Mouse (Mus musculus) hindbrain, embryonic 10.5 days (tissue): ENCODE data around the gene Rbms3. TPM values are rescaled to one million over a fixed set of nuclear protein-coding genes. Genes with fewer than 3 reads are reported as not detected.

Experiments used
- DNase-seq: peaks from one replicate; pipeline ENCODE4 v3.0.0-alpha.2; 2017; ENCODE audit warnings: low spot score
- H3K27ac ChIP-seq: fragments of 300-500 bp; sonication (generic); 2 replicates; pipeline ENCODE4 v1.5.1; 2016; ENCODE audit warnings: mild to moderate bottlenecking, moderate library complexity
- H3K27me3 ChIP-seq: fragments of 300-500 bp; sonication (generic); 2 replicates; pipeline ENCODE4 v1.6.1; 2016; ENCODE audit warnings: mild to moderate bottlenecking; ENCODE audit not compliant: poor library complexity, insufficient read depth, severe bottlenecking
- H3K36me3 ChIP-seq: fragments of 300-500 bp; sonication (generic); 2 replicates; pipeline ENCODE4 v1.6.1; 2016; ENCODE audit warnings: mild to moderate bottlenecking, moderate library complexity
- H3K4me1 ChIP-seq: fragments of 300-500 bp; sonication (generic); replicated peaks from 2 replicates; pipeline ENCODE4 v1.6.1; 2016; ENCODE audit warnings: mild to moderate bottlenecking
- H3K4me3 ChIP-seq: fragments of 300-500 bp; sonication (generic); 2 replicates; pipeline ENCODE4 v1.5.1; 2016; ENCODE audit warnings: mild to moderate bottlenecking, moderate library complexity
- H3K9me3 ChIP-seq: fragments of 300-500 bp; sonication (generic); 2 replicates; pipeline ENCODE4 v1.6.1; 2016; ENCODE audit warnings: mild to moderate bottlenecking, moderate library complexity
- WGBS: fragments of 180-500 bp; shearing (Covaris S2); methylation state at CpG from one replicate; pipeline ENCODE4 v1.1.7; 2016; 5-methylcytosine and 5-hydroxymethylcytosine counted together
- polyA plus RNA-seq: library from polyadenylated mRNA; unstranded; fragments of >200 nt; fragmentation: Nextera tagmentation; extraction: Ambion mirVana; gene quantifications from 2 replicates; pipeline ENCODE4 v1.2.1, GENCODE M21; 2016

Rbms3 gene
- polyA plus RNA-seq, 1 experiment from 2014 or later = 22.1 TPM

GRCm38 (mm10) chr9:116701511-116702179 is 928.1 kb downstream of the Rbms3 start:
- WGBS = 89% methylated on average over 11 of the region's 11 CpGs
- no peaks in the 10 kb centered on the region for H3K4me1 ChIP-seq
- H3K4me3 ChIP-seq = no peak overlapping the region
- no peaks in the 10 kb centered on the region for H3K36me3 ChIP-seq
- no peaks in the 10 kb centered on the region for H3K27me3 ChIP-seq
- H3K9me3 ChIP-seq = no peaks in the 10 kb centered on the region
- H3K27ac ChIP-seq = no peak overlapping the region
- no peak for DNase-seq

GRCm38 (mm10) chr9:116688615-116689014 is 941.1 kb downstream of the Rbms3 start:
- H3K4me1 ChIP-seq = no peaks in the 10 kb centered on the region
- H3K27me3 ChIP-seq = no peaks in the 10 kb centered on the region
- no peaks in the 10 kb centered on the region for H3K36me3 ChIP-seq
- 84% methylated on average over 4 of the region's 4 CpGs for WGBS
- no peaks in the 10 kb centered on the region for H3K9me3 ChIP-seq
- H3K27ac ChIP-seq = no peak overlapping the region
- H3K4me3 ChIP-seq = no peak overlapping the region
- DNase-seq = no peak

GRCm38 (mm10) chr9:116677142-116677541 is 952.6 kb downstream of the Rbms3 start:
- H3K9me3 ChIP-seq = no peaks in the 10 kb centered on the region

GRCm38 (mm10) chr9:116676445-116676844 is 953.3 kb downstream of the Rbms3 start:
- Histone ChIP-seq H3K36me3 (no peaks in the 10 kb centered on the region), H3K9me3 (no peaks in the 10 kb centered on the region), H3K4me1 (no peaks in the 10 kb centered on the region), H3K27ac (no peak overlapping the region), H3K27me3 (no peaks in the 10 kb centered on the region), H3K4me3 (no peak overlapping the region)
- DNase-seq = peak; percentile 12
- 70% methylated on average over 2 of the region's 2 CpGs for WGBS

More at GRCm38 (mm10) chr9:116677142-116677541, 952.6 kb downstream of the Rbms3 start:
- no peak for DNase-seq
- no peaks in the 10 kb centered on the region for H3K36me3 ChIP-seq
- H3K4me1 ChIP-seq = no peaks in the 10 kb centered on the region
- H3K27me3 ChIP-seq = no peaks in the 10 kb centered on the region
- H3K27ac ChIP-seq = no peak overlapping the region
- WGBS = 81% methylated on average over 4 of the region's 4 CpGs
- no peak overlapping the region for H3K4me3 ChIP-seq

- Histone ChIP-seq H3K27ac (no peak overlapping the region), H3K27me3 (no peaks in the 10 kb centered on the region), H3K4me1 (no peaks in the 10 kb centered on the region), H3K9me3 (no peaks in the 10 kb centered on the region), H3K36me3 (no peaks in the 10 kb centered on the region), H3K4me3 (no peak overlapping the region)
- no peak for DNase-seq
- 80% methylated on average over 4 of the region's 4 CpGs for WGBS
Measured at GRCm38 (mm10) chr9:116674191-116674590, 955.5 kb downstream of the Rbms3 start.

GRCm38 (mm10) chr9:116661026-116661425 is 968.7 kb downstream of the Rbms3 start:
- Histone ChIP-seq H3K27ac (no peak overlapping the region), H3K36me3 (no peaks in the 10 kb centered on the region), H3K4me1 (no peaks in the 10 kb centered on the region), H3K9me3 (no peaks in the 10 kb centered on the region), H3K4me3 (no peak overlapping the region), H3K27me3 (no peaks in the 10 kb centered on the region)
- DNase-seq = no peak
- 92% methylated on average over 4 of the region's 4 CpGs for WGBS

- 90% methylated on average over 1 of the region's 1 CpGs for WGBS
- Histone ChIP-seq H3K27me3 (no peaks in the 10 kb centered on the region), H3K27ac (no peak overlapping the region), H3K4me3 (no peak overlapping the region), H3K9me3 (no peaks in the 10 kb centered on the region), H3K36me3 (no peaks in the 10 kb centered on the region), H3K4me1 (no peaks in the 10 kb centered on the region)
- DNase-seq = no peak
Measured at GRCm38 (mm10) chr9:116659936-116660335, 969.8 kb downstream of the Rbms3 start.

GRCm38 (mm10) chr9:116657141-116657540 is 972.6 kb downstream of the Rbms3 start:
- DNase-seq = no peak
- Histone ChIP-seq H3K4me3 (no peak overlapping the region), H3K36me3 (no peaks in the 10 kb centered on the region), H3K27me3 (no peaks in the 10 kb centered on the region), H3K4me1 (no peaks in the 10 kb centered on the region), H3K9me3 (no peaks in the 10 kb centered on the region), H3K27ac (no peak overlapping the region)
- WGBS = 91% methylated on average over 2 of the region's 2 CpGs

GRCm38 (mm10) chr9:116651414-116651813 is 978.3 kb downstream of the Rbms3 start:
- Histone ChIP-seq H3K9me3 (no peaks in the 10 kb centered on the region), H3K27me3 (no peaks in the 10 kb centered on the region), H3K4me1 (peaks cover 8% of the 10 kb centered on the region), H3K27ac (no peak overlapping the region), H3K36me3 (no peaks in the 10 kb centered on the region), H3K4me3 (no peak overlapping the region)
- WGBS = 97% methylated on average over 1 of the region's 1 CpGs
- no peak for DNase-seq

GRCm38 (mm10) chr9:116649955-116650354 is 979.8 kb downstream of the Rbms3 start:
- H3K9me3 ChIP-seq = no peaks in the 10 kb centered on the region
- no peak overlapping the region for H3K27ac ChIP-seq
- WGBS = 79% methylated on average over 4 of the region's 4 CpGs
- peaks cover 8% of the 10 kb centered on the region for H3K4me1 ChIP-seq
- no peaks in the 10 kb centered on the region for H3K27me3 ChIP-seq
- no peak for DNase-seq
- no peaks in the 10 kb centered on the region for H3K36me3 ChIP-seq
- no peak overlapping the region for H3K4me3 ChIP-seq

GRCm38 (mm10) chr9:116649086-116649792 is 980.5 kb downstream of the Rbms3 start:
- 14% methylated on average over 9 of the region's 9 CpGs for WGBS
- DNase-seq = peak; percentile 23

GRCm38 (mm10) chr9:116644616-116645015 is 985.1 kb downstream of the Rbms3 start:
- Histone ChIP-seq H3K9me3 (0 out of 2 replicates have a peak, but pooled peaks cover 4% of the 10 kb centered on the region), H3K27ac (no peak overlapping the region), H3K36me3 (no peaks in the 10 kb centered on the region), H3K4me1 (peaks cover 13% of the 10 kb centered on the region), H3K27me3 (no peaks in the 10 kb centered on the region), H3K4me3 (no peak overlapping the region)
- DNase-seq = no peak
- 71% methylated on average over 8 of the region's 8 CpGs for WGBS

More at GRCm38 (mm10) chr9:116649086-116649792, 980.5 kb downstream of the Rbms3 start:
- Histone ChIP-seq H3K36me3 (no peaks in the 10 kb centered on the region), H3K4me1 (peaks cover 8% of the 10 kb centered on the region), H3K27me3 (no peaks in the 10 kb centered on the region), H3K27ac (no peak overlapping the region), H3K9me3 (no peaks in the 10 kb centered on the region), H3K4me3 (no peak overlapping the region)

GRCm38 (mm10) chr9:116640302-116640679 is 989.4 kb downstream of the Rbms3 start:
- 78% methylated on average over 4 of the region's 4 CpGs for WGBS
- DNase-seq = no peak
- no peaks in the 10 kb centered on the region for H3K36me3 ChIP-seq
- H3K4me1 ChIP-seq = peaks cover 9% of the 10 kb centered on the region
- H3K9me3 ChIP-seq = 0 out of 2 replicates have a peak, but pooled peaks cover 4% of the 10 kb centered on the region
- no peak overlapping the region for H3K4me3 ChIP-seq
- no peaks in the 10 kb centered on the region for H3K27me3 ChIP-seq
- 0 out of 2 replicates have a peak overlapping the region, but pooled peaks have one; percentile 35 for H3K27ac ChIP-seq
